Mouse (Mus musculus) kidney, postnatal 4 days (tissue): Measurements from ENCODE around the gene Iqcb1.
"Not testable (repeated sequence)": the region's sequence is repeated elsewhere in the genome, so short reads cannot be mapped to it uniquely, and the experiment has no call there.

ENCODE experiments used
- DNase-seq, 2 experiments: peaks; one replicate each; pipeline ENCODE4 v3.0.0; 2021; ENCODE audit warnings: mixed read lengths in 2 of 2

The Iqcb1 gene

GRCm38 (mm10) chr16:36828054-36828786, at the start of gene Iqcb1:
Iqcb1 (plus strand) TSS chr16:36828385.
- peak; percentile 89 to 93 for DNase-seq

GRCm38 (mm10) chr16:36784146-36784545, 44.0 kb upstream of the Iqcb1 start:
- DNase-seq, result no peak

GRCm38 (mm10) chr16:36784594-36785313, 43.4 kb upstream of the Iqcb1 start, which contains the start of gene Slc15a2:
Slc15a2 (minus strand) TSS chr16:36784962.
- DNase-seq, result peak; percentile 10 to 34

DNA sequence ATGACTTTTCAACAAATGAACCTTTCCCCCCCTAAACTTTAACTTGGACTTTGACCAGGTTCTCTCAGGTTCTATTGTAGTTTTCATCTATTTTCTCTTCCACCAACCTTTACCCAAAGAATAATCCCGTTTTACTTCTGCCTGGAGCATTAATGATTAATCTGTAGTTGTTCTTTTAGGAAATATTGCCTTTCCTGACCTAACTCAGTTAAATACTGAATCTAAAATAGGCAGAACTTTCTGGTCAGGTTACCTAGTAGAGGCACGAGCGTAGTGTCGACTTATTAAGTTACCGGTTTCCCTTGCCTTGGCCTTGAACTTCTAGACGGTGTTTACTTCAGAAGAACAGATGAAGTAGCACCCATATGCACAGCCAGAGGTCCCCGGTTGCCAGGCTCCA, 41.7 kb upstream of the Iqcb1 start:
- no peak for DNase-seq

GRCm38 (mm10) chr16:36790166-36790565, 38.0 kb upstream of the Iqcb1 start:
- DNase-seq, result no peak

DNA sequence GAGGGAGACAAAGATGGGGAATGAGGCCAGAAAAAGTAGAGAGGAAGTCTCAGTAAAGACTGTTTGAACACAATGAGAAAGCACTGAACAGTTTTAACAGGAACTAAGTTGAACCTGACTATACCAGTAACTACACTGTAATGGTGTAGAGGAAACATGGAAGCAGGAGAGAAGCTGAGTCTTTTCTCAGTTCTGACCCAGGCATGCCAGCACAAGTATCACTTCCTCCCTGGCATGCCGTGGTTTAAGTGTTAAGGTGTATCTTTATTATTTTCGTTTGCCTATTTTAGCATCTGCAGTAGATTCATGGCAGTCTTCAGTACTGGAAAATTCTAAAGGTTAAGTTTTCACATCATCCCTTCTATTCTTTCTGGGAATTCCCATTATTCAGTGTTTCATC, 33.2 kb upstream of the Iqcb1 start:
- no peak for DNase-seq

GRCm38 (mm10) chr16:36798334-36798733, 29.9 kb upstream of the Iqcb1 start:
- no peak for DNase-seq

DNA sequence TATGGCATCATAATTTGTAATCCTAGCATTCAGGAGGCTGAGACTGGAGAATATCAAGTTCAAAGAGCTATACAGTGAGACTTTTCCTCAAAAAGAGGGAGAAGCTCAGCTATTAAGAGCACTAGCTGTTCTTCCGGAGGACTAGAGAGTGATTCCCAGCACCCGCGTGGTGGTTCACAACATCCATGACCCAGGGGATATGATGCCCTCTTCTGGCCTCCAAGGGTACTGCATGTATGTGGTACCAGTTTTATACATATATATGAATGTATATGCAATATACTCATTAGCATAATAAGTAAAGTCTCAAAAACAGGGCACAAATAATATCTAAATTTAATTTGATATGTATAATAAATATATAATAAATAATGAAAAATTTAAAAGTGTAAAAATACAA, 25.8 kb upstream of the Iqcb1 start:
- DNase-seq, result no peak

- DNase-seq, result peak in 1 of 2 experiments; percentile 29
Observed at GRCm38 (mm10) chr16:36808616-36809015, 19.6 kb upstream of the Iqcb1 start.

- no peak for DNase-seq
Observed at GRCm38 (mm10) chr16:36813680-36814079, 14.5 kb upstream of the Iqcb1 start.

GRCm38 (mm10) chr16:36816916-36817315, 11.3 kb upstream of the Iqcb1 start:
- no peak for DNase-seq

GRCm38 (mm10) chr16:36817321-36817926, 10.8 kb upstream of the Iqcb1 start:
- peak; percentile 71 to 84 for DNase-seq

DNA sequence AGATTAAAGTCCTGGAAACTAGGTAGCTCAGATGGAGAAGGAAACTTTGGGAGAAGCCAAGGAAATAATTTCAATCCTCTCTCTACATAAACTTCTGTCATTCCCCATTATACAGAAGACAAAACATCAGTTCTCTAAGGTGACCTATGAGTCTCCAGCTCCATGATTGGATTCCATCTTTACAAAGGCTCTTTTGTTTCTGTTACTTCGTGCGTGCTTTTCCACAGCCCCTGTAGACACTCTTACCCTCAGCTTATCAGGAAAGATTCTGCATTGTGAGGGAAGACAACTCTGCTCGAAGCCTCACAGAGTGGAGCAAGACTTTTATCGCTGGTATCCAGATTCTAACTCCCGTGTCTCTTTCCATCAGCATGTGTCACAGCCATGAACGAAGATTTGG, 8.2 kb upstream of the Iqcb1 start:
- DNase-seq, result no peak

DNA sequence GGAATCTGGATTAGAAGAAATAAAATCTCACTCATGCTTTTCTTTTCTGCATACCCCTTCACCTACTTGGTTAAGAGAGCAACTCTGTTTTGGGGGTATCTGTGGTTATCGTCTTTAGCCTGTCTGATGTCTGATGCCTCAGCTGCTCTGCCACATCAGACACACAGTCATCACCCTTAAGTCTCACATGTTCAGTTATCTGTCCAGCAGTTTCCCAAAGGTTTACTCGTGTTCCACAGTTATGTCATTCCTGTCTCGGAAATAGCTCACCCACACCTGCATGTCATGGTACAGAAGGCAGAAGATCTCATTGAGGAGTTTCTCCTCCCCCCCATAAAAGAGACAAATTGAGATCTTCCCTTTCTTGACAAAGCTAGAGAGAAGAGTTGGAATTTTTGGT, 7.4 kb upstream of the Iqcb1 start:
- DNase-seq, result no peak

DNA sequence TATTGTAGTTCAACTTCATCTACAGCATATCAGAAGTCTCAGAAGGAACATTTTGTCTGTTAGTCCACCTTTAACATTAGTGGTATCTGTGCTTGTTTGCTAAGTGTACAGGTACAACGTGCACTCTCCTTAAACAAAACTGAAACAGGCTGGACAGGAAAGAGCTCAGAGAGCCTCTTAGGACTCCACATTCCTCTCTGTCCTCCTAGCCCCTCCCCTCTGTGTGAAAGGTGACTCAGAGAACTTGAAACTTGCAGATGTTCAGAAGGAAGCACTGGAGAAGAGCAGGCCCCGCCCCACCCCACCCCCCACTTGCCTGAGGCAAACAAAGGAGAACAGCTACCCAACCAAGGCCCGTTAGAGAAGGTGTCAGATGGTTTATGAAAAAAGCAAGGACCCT, 6.7 kb upstream of the Iqcb1 start:
- DNase-seq, result peak; percentile 4 to 10

DNA sequence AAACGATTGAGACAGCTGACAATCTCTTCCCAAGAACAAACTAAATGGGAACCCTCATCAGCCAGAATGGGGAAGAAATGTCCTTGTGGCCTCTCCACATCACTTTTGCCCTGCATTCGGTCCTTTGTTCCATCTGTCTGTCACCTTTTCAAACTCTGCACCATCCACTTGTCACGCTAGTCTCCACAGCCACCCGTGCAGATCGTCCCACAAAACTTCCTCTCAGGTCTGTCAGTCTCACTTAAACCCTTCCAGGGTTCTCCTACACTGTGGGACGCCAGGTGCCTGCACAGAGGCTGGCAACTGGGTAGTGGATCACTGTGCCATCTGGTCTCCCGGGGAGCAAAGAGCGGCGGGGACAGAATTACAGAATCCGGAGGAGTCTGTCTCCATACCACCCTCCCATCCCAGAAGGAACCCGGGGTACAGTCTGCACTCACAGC, 553 bp upstream of the Iqcb1 start:
- no peak for DNase-seq

DNA sequence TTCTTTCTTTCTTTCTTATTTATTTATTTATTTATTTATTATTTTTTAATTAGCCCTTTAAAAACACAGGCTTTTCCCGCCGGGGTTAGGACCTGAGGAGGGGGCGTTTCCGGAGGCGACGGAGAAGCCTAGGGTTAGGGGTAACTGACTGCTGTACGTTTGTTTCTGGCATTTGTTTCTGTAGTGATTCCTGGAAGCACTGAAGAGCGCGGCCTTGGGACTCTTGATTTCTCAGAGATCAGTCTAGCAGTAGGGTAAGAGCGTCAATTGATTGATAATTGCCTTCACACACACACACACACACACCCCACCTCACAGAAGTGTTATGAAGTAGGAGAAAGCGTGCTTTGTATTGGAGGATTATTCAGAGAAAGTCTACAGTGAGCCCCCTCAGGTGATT, 635 bp downstream of the Iqcb1 start:
- DNase-seq, result no peak

DNA sequence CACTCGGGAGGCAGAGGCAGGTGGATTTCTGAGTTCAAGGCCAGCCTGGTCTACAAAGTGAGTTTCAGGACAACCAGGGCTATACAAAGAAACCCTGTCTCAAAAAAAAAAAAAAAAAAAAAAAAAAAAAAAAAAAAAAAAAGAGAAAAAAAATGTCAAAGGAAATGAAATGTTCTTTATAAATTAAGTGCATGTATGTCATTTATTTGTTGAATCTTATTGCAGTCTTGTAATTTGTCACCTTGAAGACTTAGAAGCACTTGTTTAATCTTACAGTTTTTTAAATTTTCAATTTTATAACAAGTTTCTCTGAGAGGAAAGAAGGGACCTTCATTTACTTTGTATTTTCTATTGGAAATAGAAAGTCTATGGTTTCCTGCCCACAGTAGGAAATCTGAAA, 18.7 kb downstream of the Iqcb1 start:
- not testable (repeated sequence) for DNase-seq

DNA sequence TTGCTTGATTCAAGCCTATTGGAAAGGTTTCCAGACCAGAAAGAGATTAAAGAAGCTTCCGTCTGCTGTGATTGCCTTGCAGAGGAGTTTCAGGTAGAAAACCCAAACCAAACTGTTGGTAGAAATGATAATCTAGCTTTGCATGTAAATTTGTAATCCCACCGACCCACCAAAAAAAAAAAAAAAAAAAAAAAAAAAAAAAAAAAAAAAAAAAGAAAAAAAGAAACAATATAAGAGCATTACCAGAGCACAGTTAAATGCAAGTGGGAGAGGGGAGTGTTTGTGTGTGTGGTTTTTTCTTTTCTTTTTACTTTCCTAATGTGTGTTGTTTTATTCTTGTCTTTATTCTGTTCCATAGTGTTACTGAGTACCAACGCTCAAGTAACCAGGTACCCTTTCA, 23.0 kb downstream of the Iqcb1 start:
- DNase-seq, result no peak

- no peak for DNase-seq
Observed at GRCm38 (mm10) chr16:36863585-36863984, 35.4 kb downstream of the Iqcb1 start.

DNA sequence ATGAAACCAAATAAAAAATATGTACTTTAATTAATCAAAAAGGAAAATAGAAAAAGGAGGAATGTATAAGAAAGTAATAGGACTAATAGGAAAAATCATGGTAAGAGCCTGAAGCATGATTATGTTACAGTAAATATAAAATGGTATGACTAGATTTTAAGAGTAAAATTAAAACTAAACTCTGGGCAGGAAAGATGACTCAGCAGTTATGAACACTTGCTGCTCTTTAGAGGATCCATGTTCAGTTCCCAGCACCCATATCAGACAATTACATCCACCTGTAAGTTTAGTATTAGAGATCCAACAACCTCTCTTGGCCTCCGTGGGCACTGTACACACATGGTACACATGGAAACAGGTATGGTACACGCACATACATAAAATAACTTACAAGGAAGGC, 41.3 kb downstream of the Iqcb1 start:
- no peak for DNase-seq

GRCm38 (mm10) chr16:36874583-36875275, 46.5 kb downstream of the Iqcb1 start, which contains the start of the genes Eaf2 and Golgb1:
Eaf2 (minus strand) TSS chr16:36875003.
Golgb1 (plus strand) TSS chr16:36875140.
- peak; percentile 96 to 98 for DNase-seq

DNA sequence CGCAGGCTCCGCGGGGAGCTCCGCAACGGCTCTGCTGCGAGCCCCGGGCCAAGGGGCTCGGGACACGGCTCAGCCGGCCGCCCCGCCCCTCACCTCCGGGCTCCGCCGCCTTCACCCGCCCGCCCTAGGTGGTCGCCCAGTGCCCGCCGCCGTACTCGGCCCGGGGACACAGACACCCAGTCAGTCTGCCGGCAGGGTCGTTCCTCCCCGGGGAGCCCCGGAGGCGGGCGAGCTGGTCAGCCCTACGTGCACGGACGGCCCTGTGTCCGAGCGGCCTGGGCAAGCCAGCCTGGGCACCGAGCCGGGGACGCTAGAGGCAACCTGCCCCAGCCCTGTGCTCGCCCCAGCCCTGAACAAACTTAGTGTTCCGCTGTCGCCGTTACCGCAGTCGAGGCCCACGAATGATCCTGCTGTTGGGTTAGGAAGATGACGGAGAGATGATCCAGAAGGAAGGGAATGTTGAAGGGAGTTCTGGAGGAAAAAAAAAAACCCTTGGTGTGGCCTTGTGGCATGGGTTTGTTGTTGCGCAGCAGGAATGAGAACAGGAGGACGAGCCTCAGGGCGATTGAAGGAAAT, 47.2 kb downstream of the Iqcb1 start:
- peak in 1 of 2 experiments; percentile 76 for DNase-seq
